Mouse (Mus musculus): ENCODE measurements at regions not wholly inside any gene's neighbourhood (a gene's known extent, or its start where the extent isn't known, plus 50 kb on each side); places are given as distances from the start of the nearest gene placed in this dataset.
A peak's percentile ranks its signal among the peaks of the same experiment; 100 is the strongest.

DNA sequence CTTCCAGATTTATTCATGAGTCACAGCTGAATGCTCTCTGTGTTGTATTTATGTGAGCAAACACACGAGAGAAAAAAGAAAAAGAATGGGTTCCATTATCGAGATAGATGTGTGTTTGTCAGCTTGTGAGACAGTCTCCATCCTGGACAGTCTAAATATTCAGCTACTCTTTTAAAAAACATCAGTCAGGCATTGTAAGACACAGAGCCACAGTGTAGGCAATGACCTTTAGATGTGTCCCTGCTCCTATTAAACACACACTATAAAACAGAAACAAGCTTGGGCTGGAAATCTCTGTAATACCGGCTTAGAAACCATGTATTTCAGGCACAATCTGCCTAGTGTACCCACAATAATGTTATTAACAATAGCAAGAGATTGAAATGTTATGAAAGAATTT, 442.6 kb downstream of the Tox3 start:
- no peak for DNase-seq (ENCODE audit: low spot score)

GRCm38 (mm10) chr8:89903346-89903745, 444.8 kb downstream of the Tox3 start:
- DNase-seq (ENCODE audit: low spot score) = no peak

DNA sequence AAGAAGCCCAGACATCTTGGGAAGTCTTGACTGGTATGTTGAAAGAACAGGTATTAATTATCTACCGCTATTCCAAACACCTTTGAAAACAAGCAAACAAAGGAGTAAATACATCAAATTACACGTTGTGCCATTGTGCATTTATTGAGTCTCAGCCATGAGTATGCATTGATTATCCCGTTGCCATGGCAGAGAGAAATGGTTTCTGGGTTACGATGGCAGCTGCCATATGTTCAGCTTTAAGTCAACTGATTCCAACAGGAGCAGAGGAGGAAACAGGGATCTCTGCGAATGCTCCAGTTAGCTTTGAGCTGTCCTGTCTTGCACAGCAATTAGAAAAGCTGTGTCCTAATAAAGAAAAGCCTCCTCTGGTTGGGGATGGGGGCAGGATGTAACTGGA, 475.4 kb downstream of the Tox3 start:
- DNase-seq (ENCODE audit: low spot score) = no peak

DNA sequence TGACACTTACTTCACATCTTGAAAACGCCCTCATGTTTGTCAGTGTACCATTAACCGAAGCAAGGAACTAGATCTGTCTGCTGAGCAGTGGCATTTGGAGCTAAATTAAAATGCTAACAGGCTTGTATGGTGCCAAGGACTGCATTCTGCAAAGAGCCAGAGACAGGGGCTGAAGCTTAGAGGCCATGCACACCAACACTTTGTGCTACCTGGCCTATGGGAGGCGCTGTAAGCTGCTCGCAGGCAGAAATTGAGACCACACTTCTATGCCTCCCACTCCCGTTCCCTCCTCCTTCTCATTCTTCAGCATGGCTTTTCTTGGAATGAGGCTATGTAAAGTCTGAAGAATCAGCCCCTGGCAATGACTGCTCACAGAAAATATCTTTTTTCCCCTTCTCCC, 476.2 kb downstream of the Tox3 start:
- DNase-seq (ENCODE audit: low spot score) = no peak

- no peak for DNase-seq (ENCODE audit: low spot score)
Observed at GRCm38 (mm10) chr8:89859813-89860212, 488.3 kb downstream of the Tox3 start.

DNA sequence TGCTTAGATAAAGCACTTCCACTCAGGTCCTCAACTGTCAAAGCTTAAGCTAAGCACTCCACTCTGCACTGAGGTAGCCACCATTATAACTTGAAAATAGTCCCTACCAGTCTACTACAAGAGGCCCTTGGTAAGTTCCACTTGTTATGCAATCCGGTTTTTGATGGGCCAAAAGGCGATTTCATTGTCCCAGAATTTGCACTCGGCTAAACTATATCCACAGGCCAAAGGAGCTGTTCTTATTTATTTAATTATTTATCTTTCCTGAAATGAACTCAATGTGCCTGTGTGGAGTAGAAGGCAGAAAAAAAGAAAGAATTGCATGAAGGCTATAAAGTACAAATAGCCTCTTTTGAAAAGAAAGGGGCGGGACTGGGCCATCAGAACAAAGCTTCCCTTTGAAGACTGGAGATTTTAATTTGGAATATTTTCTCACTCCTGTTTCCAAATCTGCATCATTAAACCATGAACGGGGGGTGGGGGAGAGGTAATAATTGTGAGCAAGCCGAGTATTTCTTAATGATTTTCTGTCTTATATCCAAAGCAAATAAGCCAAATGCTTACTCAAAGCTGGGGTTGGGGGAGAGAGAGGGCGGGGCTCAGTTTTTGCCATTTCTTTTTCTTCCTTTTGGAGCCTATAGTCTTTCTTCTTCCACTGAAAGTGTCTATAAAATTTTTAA, 489.3 kb downstream of the Tox3 start:
- DNase-seq (ENCODE audit: low spot score) = no peak

DNA sequence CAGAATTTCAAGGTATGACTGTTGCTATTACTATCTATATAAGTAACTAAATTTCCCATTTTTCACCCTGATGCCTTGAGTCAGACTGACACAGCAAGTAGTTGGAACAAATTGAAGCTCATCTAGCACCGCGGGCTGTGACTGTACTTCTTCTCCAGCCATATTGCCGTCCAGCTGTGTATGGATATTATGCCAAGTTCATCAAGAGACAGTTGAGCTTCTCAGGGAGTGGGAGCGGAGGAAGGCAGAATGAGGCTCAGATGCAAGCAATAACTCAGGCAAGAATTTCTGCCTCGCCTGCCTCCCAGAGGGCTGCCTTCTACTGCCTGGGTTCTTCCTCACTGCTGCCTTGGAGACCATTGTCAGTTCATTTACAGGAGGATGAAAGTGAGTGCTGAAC, 492.6 kb downstream of the Tox3 start:
- no peak for DNase-seq (ENCODE audit: low spot score)

DNA sequence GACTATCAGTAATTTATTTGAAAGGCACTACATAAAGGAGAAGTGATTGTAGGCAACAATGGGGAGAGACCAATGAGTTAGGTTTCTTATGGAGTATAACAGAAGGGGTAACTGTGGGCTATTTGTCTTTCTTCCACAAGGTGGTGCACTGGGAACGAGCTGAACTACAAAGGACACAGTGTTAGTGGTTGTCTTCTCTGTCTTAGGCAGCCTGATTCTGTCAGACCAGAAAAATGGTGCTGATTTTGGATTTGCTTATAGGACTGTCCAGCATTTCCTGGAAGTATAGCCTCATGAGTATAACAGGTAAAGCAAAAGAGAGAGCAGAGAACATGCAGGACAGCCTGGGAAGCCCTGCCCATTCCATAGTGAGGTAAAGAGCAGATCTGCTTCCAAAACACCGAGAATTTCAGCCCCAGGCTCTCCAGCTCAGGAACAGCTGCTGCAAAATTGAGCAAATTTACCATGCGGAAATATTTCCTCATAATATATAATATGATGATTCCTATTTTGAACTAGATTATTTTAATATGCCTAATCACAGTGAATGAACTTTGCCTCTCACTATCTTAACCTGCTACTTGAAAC, 497.8 kb downstream of the Tox3 start:
- DNase-seq (ENCODE audit: low spot score) = no peak

DNA sequence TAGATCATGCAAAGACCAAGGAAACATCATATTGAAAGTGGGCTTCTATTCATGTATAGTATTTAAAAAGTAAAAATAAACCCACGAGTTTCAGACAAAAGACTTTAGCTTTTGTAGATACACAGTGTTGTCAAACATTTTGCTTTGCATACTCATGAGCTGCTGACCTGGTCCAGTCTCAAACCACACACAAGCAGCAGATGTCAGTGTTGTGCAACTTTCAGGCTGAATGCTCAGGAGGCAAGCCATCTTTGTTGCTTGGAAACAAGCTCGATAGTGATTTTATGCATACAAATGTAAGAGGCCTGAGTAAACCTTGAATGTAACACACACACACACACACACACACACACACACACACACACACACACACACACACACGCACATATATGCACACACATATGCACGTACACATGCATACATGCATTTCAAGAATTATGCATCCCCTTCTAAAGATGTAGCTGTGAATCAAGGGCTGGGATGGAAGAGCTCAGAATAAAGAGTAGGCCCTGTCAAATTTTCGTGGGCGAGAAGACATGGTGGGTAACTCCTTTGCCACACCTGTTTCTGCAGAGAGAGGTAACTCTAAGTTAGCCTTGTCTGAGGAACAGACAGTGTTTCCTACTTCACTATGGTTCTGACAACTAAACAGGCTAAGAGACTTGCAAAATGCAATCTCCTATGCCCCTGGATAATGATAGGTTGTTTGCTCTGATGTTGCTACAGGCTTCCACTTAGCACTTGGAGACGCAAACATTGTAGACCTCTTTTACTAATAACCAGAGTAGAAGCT, 498.5 kb downstream of the Tox3 start:
- no peak for DNase-seq (ENCODE audit: low spot score)

GRCm38 (mm10) chr8:89838494-89838893, 509.6 kb downstream of the Tox3 start:
- DNase-seq (ENCODE audit: low spot score) = no peak

DNA sequence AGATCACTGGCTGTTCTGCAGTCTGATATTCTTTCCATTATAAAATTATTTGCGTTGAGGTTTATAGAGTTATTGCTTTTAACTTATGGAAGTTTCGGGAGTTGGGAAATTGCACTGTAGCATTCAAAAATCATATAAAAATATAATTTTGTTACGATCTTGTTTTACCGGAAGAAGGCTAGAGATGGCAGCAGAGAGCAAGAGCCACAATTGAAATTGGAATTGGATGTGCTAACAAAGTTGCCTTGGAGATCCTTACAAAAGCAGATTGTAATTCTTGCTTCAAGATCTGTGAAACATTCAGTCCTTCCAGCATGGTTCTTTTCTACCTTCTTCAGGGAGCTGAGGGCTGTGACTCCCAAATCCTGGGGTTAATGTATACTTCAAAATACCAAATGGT, 514.4 kb downstream of the Tox3 start:
- DNase-seq (ENCODE audit: low spot score) = no peak

GRCm38 (mm10) chr8:89824586-89824985, 523.6 kb downstream of the Tox3 start:
- no peak for DNase-seq (ENCODE audit: low spot score)

DNA sequence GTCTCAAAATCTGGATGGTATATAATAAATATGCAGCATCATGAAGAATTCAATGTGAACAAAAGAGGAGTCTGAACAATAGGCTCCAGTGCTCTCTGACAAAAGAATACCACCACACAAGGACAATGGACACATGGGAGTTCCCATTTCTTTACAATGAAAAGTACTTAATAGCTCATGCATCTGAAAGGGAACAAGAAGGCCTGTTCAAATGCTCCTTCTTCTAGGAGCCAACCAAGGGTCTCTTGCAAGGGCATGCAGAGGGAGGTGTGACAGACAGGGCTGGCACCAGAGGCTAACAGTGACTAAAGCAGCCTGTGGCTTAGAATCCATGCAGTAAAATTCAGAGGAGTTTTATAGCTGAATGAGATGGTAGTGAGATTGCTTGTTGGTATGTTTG, 524.5 kb downstream of the Tox3 start:
- no peak for DNase-seq (ENCODE audit: low spot score)

- DNase-seq (ENCODE audit: low spot score) = no peak
Observed at GRCm38 (mm10) chr8:89812036-89812711, 536.0 kb downstream of the Tox3 start.

DNA sequence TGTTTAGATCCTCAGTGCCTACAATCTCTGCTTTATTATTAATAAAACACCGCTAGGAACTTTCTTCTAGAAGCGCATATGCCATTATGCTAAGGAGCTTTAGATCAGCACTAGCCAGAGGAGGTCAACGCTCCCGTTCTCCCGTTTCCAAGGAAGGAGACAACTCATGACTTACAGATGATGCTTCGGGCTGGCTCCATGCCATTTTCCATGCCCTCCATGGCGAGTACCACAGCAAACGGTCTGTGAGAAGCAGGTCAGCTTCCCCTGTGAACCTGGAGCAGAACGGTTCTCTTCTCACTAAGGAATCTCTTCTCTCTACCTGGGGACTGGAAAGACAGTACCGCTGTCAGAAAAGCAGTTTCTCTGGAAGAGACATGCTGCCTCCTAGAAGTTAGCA, 559.8 kb downstream of the Tox3 start:
- no peak for DNase-seq (ENCODE audit: low spot score)

GRCm38 (mm10) chr8:89787050-89787905, 560.9 kb downstream of the Tox3 start:
- DNase-seq (ENCODE audit: low spot score) = no peak

- peak; percentile 46 for DNase-seq (ENCODE audit: low spot score)
Observed at GRCm38 (mm10) chr8:89785011-89785410, 563.1 kb downstream of the Tox3 start.

- DNase-seq (ENCODE audit: low spot score) = no peak
Observed at GRCm38 (mm10) chr8:89783311-89783710, 564.8 kb downstream of the Tox3 start.

DNA sequence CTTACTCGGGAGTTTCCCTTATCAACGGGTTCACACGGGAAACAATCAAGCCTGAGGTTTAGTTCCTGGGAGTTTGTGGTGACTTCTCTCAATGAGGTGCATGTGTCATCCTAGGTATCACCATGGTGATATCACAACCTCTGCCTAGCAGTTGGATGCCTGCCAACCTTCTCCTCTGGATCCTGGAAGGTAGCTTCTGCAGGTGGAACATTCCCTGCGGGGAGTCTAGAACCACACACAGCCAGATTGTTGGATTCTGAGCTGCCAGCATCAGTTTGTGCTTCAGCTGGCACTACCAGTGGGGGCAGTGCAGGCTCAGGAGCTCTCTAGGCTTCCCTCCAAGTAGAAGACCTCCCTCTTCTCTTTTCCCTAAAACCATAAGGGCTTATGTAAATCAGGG, 581.8 kb downstream of the Tox3 start:
- DNase-seq (ENCODE audit: low spot score) = no peak

GRCm38 (mm10) chr8:89759531-89759930, 588.6 kb downstream of the Tox3 start:
- DNase-seq (ENCODE audit: low spot score) = no peak

DNA sequence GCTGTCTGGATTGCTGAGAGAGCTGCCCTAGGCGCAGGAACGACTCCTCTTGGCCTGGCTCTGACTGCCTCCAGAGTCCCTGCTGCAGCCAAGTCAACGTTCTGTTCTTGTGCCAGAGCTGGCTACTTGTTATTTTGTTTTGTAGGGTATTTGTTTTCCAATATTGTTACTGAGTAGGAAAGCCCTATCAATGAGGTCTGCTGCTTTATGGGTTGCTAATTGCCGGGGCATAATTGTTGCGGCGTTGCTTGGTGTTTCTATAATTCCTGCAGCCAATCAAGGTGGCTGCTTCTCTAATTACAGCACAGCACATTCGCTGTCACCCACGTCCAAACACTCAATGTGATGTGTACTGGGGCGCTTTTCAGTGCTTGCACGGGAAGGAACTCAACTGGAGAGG, 589.4 kb downstream of the Tox3 start:
- no peak for DNase-seq (ENCODE audit: low spot score)

GRCm38 (mm10) chr8:89755951-89756350, 592.2 kb downstream of the Tox3 start:
- DNase-seq (ENCODE audit: low spot score) = no peak

Data from urinary bladder, postnatal 25 days (tissue).